ENCODE assay signal across 1 mouse cellular context in the genomic region with DNA sequence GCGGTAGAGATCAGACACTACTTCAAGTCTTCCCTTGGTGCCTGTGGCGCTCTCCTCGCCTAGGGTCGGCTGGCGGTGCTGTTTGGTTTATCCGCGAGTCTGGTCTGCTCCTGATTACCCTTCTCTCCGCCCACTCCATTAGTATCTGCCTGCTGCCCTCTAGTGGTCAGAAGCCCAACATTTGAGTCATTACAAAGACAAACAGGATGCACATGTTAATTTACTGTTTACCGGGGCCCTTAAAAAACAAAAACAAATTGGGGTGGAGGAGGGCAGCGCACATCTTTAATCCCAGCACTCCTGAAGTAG.
TF ChIP-seq lines count a peak whose summit lies in the region.

No protein-coding gene starts in this region.

TF ChIP-seq in MEL, 35 proteins besides CTCF, POLR2A, EP300 and RAD21 (continued from another document):
- no peak for TF ChIP-seq USF2 (IDR thresholded peaks at IDR 0.05; ENCODE audit: borderline replicate concordance in 1 of 2, insufficient read depth in 1 of 2, low read depth in 1 of 2, low read length in 2 of 2)
- TF ChIP-seq HCFC1 (IDR thresholded peaks at IDR 0.05; ENCODE audit: low read depth, low read length), result no peak
- no peak for TF ChIP-seq POLR2AphosphoS2 (IDR thresholded peaks at IDR 0.05; ENCODE audit: low read length)
- no peak for TF ChIP-seq UBTF (IDR thresholded peaks at IDR 0.05; ENCODE audit: borderline replicate concordance, insufficient read depth, low read depth, low read length)
- TF ChIP-seq MAZ (IDR thresholded peaks at IDR 0.05; ENCODE audit: low read depth, low read length), result no peak
- no peak for TF ChIP-seq MAFK (IDR thresholded peaks at IDR 0.05; ENCODE audit: borderline replicate concordance, low read depth, low read length)
- no peak for TF ChIP-seq NELFE (IDR thresholded peaks at IDR 0.05; ENCODE audit: low read depth, low read length)
- TF ChIP-seq ZNF384 (IDR thresholded peaks at IDR 0.05; ENCODE audit: low read depth, low read length), result peak; percentile 90
- TF ChIP-seq USF1 (IDR thresholded peaks at IDR 0.05; ENCODE audit: low read depth, low read length), result no peak
- TF ChIP-seq GATA1 (IDR thresholded peaks at IDR 0.05; ENCODE audit: low read depth, low read length), result no peak
- TF ChIP-seq JUND (IDR thresholded peaks at IDR 0.05; ENCODE audit: low read depth, low read length), result no peak
TF ChIP-seq in MEL: peak in this region for 6.
